Mouse (Mus musculus) embryonic stem cell, embryonic (primary cell): ENCODE measurements around the gene Mark1.

Experiments used
- CTCF ChIA-PET, 4 experiments: fragments of 300-600 bp in 2 of 4; fragments of 350-600 bp in 2 of 4; sonication (Branson Sonifier 250); formaldehyde crosslinking; loops; one replicate each; lab custom pipeline; 2022; ENCODE audit warnings: inconsistent platforms in 2 of 4; lab: Charles Lee
- POLR2A ChIA-PET, 4 experiments: fragments of 300-600 bp in 2 of 4; fragments of 350-600 bp in 2 of 4; sonication (Branson Sonifier 250); formaldehyde crosslinking; loops; one replicate each; lab custom pipeline; 2022; ENCODE audit warnings: antibody characterized with exemption in 4 of 4, inconsistent platforms in 1 of 4; lab: Charles Lee

Gene Mark1

DNA sequence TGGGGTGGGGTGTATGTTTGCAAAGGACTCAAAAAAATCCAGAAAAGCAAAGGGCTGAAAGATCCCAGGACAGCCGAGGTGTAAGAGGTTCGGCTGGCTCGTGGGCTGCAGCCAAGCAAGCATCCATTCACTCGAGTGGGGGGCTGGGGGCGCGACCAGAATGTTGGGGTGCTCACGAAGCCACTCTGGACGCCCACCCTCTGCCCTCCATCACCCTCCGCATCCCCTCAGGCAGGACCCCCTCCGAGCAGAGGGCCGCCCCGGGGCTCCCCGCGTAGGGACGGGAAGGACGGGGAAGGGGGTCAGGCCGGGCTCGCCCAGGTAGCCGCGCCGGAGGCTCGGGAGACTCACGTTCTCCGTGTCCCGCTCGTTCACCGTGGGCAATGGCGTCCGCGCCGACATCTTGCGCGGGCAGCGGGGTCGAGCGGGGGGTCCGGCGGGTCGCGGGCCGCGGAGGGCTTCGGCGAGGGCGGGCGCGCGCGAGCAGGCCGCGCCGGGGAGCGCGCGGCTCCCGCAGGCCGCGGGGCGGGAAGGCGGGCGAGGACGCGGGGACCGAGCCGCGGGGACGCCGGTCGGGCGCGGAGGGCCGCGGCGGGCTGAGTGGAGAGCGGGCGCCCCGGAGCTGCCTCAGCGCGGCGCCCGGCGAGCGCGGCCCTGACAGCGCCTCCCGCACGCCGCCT lies at the start of gene Mark1:
Gene Mark1 (minus strand): TSS at position 500 of the 680 bp plus-strand sequence.
- POLR2A ChIA-PET: interaction anchor here (0.6 to 1.5 kb wide), 8 partner anchors 10 to 120 kb away, joined by 3 to 6 read pairs (median 4); no protein-coding TSS in a partner anchor
- CTCF ChIA-PET: interaction anchor here in 1 of 4 experiments (0.6 kb wide), 1 partner anchor 722 kb away, joined by 4 read pairs; no protein-coding TSS in a partner anchor

DNA sequence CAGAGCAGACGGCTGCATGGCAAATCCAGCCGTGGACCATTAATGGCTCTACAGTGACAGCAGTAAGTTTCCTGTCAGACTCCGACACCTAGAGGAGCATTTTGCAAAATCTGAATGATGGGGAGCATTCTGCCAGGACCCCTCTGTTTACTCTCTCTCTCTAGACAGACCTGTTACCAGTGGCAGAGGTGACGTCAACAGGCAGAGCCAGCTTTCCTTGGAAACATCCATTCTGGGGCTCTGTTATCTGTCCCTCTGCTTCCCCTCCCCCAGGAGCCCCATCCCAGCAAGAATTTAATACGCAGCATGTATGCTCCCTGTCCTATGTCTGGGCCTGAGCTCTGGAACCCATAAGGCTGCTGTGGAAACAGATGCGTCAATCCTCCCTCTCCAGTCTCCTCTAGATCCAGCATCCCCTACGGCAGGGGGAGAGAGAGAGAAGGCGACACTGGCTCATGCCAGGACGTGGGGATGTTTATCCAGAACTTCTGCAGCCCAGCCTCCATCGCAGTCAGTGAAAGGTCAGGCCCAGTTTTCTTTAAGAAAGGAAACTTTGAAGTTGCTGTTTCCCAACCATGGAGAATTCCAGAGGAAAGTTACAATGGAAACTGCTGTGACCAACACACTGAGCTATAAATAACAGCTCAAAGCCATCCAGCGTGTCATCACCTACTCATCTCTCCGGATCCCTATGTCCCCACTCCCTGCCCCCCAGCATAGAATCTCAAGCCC lies 48.3 kb upstream of the Mark1 start:
- CTCF ChIA-PET: interaction anchor here in 1 of 4 experiments (0.7 kb wide), 1 partner anchor 1794 kb away, joined by 4 read pairs; no protein-coding TSS in a partner anchor

DNA sequence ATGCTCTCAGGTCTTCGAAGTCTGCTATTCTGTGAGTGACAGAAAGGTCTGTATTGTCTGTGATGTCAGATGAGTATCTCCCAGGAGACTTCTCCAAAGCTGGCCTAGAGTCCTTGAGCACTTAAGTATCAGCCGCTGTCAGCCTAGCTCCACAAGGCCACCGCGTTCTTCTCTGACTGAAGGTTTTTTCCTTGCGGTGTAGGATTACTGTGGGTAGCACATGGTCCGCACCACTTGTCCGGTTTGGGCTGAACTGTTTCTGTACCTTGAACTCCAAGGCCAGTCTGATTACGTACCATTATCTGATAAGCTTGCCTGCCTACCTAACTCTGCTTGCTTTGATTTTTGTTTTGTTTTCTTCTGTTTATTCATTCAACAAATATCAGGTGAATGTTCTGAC lies 47.1 kb upstream of the Mark1 start:
- CTCF ChIA-PET: no interaction called here
- POLR2A ChIA-PET: no interaction called here

More for the DNA sequence above, 48.3 kb upstream of the Mark1 start:
- POLR2A ChIA-PET: interaction anchor here in 2 of 4 experiments (0.8 to 1.4 kb wide), 4 partner anchors 10 to 57 kb away, joined by 3 read pairs; no protein-coding TSS in a partner anchor

DNA sequence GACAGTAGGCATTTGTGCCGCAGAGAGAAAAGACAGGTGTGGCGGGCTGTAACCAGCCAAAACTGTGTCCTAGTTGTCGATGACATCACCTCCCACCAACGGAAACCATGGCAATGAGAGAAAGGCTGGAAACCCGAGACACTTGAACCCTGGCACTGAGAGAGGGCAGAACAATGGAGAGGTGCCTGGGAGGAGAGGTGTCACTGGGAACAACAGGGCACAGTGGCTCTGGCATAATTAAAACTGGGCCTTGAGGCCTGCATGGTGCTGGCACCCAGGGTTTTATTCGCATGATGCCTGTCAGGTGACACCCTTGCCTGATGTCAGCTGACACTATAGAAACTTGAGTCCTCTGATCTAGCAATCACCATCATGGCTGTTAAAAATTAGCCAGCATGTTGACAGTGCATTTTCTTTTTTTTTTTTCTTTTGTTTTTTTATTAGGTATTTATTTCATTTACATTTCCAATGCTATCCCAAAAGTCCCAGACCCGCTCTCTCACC lies 38.9 kb upstream of the Mark1 start:
- ChIA-PET POLR2A (interaction anchor here in 3 of 4 experiments (0.6 to 1.3 kb wide), 3 partner anchors 10 to 66 kb away, joined by 3 to 9 read pairs (median 3); no protein-coding TSS in a partner anchor), CTCF (interaction anchor here in 1 of 4 experiments (0.6 kb wide), 1 partner anchor 61 kb away, joined by 4 read pairs; no protein-coding TSS in a partner anchor)

DNA sequence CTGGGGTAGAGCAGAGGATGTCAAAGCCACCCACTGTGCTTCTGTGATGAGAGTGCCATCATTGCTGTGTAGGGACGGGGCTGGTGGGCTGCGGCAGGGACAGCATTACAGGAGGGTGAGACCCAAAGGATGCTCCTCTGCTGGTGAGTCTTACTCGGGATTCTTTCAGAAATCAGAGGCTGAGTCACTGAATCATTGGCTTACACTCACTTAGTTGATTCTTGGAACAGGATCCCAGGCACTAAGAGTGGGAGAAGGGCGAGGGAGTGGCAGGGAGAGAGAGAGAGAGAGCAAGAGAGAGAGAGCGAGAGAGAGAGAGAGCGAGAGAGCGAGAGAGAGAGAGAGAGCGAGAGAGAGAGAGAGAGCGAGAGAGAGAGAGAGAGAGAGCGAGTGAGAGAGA lies 31.2 kb upstream of the Mark1 start:
- POLR2A ChIA-PET: no interaction called here
- CTCF ChIA-PET: no interaction called here

DNA sequence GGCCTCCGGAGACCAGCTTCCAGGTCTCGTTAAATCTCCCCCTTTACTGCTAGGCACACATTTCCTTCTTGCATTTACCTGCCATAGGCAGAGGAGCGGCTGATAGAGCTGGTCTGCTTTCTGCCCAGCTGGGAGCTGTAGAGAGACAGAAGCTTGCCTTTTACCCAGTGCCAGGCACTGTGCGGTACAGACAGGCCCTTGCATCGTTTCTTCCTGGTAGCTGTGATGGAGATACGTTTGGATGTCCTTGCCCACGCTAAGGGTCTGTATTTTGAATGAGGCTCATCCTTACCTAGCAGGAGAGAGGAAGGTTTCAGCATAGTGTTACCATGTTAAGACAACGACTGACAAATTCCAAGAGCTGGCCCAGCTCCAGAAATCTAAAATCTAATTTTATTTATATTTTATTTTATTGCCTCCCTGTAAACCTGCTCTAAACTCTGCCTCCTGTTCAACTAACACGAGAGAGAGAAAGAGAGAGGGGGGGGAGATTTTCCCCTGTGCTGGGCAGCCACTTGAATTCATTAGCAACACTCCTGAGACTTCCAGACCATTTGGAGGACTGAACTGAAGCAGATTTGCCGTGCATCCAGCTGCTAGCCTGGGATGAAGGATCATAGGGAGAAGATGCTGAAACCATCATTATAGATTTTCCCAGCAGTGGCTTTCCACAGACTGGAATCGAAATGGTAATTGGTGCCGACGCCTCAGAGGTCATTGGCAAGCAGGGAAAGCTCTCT lies 21.2 kb upstream of the Mark1 start:
- CTCF ChIA-PET: no interaction called here
- POLR2A ChIA-PET: interaction anchor here in 1 of 4 experiments (1.5 kb wide), 1 partner anchor 22 kb away, joined by 4 read pairs; no protein-coding TSS in a partner anchor

DNA sequence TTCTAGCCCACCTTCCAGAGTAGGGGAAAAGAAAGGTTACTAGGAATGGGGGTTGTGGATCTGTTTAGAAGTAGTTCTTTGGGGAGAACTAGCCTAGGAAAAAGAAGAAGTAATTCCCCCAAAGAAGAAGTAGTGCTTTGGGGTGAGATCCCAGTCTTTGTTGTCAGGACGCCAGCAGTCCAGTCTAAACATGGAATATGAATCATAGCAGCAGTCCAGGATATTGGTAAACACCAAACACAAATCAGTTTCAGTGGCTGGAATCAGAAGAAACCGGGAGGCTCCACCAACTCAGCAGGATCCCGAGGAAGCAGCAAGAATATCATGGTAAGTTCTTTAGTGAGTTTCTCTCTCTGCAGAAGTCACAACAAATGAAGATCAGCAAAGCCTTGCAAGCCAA lies 13.2 kb upstream of the Mark1 start:
- ChIA-PET POLR2A (no interaction called here), CTCF (no interaction called here)

DNA sequence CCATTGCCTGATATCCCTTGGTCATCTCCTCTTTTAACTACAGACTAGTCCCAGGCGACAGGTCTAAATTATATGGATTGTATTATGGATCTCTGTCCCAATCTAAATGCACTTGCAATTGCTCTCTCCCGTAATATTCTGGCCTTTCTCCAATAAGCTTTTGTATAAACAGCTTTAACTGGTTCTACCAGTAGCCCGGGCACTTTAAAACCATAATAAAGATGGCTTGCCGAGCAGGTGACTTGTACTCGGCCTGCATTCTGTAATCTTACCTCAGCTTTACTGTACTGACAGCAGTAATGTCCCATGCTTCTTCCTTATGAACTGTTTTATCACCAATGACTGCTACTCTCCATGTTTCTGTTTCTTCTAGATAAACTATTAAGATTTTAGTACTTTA lies 7.7 kb upstream of the Mark1 start:
- POLR2A ChIA-PET: no interaction called here
- CTCF ChIA-PET: interaction anchor here in 1 of 4 experiments (0.6 kb wide), 1 partner anchor 77 kb away, joined by 3 read pairs; no protein-coding TSS in a partner anchor

DNA sequence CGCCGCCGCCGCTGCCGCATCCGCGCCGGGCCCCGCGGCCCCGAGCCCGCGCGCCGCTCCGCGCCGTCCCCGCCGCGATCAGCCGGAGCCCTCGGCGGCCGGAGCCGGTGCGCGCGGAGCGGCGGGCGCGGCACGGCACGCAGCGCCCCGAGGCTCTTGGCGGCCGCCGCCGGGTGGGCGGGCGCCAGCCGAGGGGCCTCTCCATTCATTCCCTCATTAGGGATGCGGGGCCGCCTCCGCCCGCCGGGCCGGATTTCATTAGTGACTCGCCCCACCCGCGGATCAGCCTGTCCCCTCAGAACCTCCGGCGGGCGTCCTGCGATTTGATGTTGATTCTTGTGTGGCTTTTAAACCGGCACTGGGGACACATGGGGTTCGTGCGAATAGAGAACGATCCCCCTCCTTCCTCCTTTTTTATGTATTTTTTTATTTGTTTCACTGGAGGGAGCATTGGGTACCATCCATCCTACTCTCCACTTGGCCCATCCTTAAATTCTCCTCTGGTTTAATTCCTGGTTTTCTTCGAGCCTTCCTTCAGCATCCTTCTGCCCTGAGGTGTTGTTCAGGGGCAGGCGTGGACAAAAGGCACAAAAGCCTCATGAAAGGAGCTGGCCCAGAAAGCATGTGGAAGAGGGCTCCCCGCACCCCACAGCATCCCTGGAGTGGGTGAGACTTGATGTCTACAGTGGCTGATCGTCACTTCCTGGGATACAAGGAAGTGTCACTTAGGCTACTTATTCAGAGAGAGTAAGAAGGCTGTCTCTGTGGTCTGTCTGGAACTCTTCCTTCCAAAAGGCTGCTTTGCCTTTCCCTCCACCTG lies 620 bp upstream of the Mark1 start:
- CTCF ChIA-PET: no interaction called here
- POLR2A ChIA-PET: interaction anchor here in 1 of 4 experiments (1.1 kb wide), 1 partner anchor 210 kb away, joined by 3 read pairs; no protein-coding TSS in a partner anchor

DNA sequence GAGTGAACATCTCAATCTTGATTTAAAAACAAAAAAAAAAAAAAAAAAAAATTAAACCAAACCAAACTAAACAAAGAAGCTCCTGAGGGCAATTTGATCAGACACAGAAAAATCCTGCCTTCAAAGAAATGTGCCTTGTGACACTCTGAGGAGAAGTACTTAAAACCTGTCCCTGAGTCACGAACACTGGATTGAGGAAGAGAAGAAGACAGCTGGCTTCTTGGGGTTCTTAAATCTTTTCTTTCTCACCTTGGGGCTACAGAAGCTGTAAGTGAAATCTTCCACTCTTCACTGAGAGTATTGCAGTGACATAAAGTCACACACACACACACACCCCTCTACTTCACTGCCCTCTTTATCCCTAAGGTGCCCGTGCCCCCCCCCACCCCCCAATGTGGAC lies 739 bp downstream of the Mark1 start:
- CTCF ChIA-PET: interaction anchor here in 3 of 4 experiments (0.5 to 0.6 kb wide), 3 partner anchors 122 to 723 kb away, joined by 3 to 4 read pairs (median 4); no protein-coding TSS in a partner anchor

DNA sequence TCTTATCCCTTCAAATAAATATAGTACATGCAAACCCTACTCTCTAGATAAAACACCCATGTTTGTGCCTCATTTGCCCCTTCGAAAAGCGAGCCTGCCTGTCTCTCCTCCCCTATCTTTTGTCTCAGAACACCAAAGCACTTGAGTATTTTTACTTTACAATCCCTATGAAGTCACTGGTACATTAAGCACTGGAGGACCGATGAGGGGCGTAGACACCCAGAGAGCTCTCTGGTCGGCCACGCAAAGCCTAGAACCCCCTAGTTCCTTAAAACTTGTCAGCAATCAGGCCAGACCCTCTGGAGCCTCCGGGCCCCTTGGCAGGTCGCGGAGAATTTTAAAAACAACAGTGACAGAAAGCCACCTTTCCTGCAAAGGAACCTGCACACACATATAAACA lies 1.2 kb downstream of the Mark1 start:
- CTCF ChIA-PET: interaction anchor here in 3 of 4 experiments (0.5 to 0.6 kb wide), 3 partner anchors 123 to 723 kb away, joined by 3 to 4 read pairs (median 4); no protein-coding TSS in a partner anchor
- POLR2A ChIA-PET: interaction anchor here in 2 of 4 experiments (0.7 to 1.8 kb wide), 8 partner anchors 11 to 206 kb away, joined by 3 to 6 read pairs (median 4); partner anchors contain the start of gene Rab3gap2 (in 1 of the 2)

More for the DNA sequence above, 739 bp downstream of the Mark1 start:
- POLR2A ChIA-PET: interaction anchor here (0.6 to 1.5 kb wide), 9 partner anchors 10 to 205 kb away, joined by 3 to 6 read pairs (median 3); partner anchors contain the start of gene Rab3gap2 (in 1 of the 4)

DNA sequence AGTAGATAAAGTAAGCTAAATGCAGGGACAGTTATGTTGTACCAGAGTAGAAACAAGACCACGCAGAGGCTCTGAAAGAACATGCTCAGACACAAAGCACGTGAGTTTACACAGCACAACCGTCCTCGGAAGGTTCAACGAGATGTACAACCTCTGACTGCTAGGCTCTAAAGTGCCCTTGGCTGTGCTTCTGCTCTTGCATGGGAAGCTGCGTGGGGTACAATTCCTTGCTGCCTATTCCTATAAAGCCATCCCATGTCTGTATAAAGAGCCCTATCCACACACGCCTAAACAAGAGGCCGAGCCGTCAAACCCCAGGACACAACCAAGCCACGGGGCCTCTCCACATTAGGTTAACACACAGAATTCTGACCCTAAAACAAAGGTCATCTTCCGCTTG lies 1.9 kb downstream of the Mark1 start:
- CTCF ChIA-PET: no interaction called here
- POLR2A ChIA-PET: interaction anchor here in 1 of 4 experiments (1.8 kb wide), 1 partner anchor 25 kb away, joined by 5 read pairs; no protein-coding TSS in a partner anchor

DNA sequence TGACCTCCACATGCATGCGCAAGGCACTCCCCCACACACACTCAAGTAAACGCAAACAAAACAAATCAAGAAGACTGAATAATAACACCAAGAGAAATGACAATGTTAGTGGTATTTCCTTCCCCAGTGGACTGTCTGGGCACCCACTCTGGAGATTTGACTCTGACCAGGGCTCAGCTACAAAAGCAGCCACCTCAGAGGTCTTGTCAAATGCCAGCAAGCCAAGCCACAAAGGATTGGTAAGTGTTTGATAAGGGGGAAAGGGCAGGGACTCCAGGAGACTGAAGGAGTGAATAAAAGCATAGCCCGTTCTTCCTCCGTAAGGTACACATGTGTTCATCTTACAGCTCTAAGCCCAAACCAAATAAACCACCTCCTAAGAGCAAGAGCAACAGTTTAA lies 4.0 kb downstream of the Mark1 start:
- ChIA-PET CTCF (no interaction called here), POLR2A (interaction anchor here in 2 of 4 experiments (1.0 to 1.9 kb wide), 3 partner anchors 8 to 27 kb away, joined by 4 to 7 read pairs (median 4); no protein-coding TSS in a partner anchor)

DNA sequence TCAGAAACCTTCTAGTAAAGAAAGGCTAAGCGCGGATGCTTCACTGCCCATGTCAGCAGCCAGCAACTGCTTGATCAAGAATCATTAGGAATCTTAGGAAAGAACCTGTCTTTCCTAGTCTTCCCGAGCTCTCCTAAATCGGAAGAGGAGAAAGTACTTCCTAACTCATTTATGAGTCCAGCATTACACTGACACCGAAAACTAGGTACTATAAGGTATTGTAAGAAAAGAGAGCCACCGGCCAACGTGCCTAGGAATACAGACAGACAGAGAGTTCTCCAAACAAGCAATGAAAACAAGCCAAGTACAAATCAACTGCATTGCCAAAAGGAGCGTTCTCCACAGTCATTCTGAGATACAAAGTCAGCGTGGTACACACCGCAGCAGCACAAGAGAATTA lies 8.2 kb downstream of the Mark1 start:
- ChIA-PET CTCF (no interaction called here), POLR2A (no interaction called here)

DNA sequence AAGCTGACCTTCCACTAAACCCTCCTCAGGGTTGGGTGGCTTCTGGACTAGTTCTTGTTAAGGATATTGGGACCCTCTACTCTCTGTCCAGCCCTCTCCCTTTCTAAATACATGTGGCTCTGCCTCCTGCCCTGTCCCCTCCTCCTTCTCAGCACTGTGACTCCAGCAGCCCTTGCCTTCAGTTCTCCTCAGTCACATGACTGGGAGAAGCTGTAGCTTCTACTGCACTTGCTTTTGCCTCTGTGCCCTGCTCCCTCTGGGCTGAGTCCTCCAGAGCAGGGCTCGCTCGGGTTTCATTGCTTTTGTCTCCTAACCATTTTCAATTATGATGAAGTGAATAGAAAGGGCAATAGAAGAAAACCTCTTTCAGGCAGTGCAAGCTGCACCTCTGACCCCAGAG lies 12.6 kb downstream of the Mark1 start:
- ChIA-PET CTCF (interaction anchor here in 1 of 4 experiments (1.0 to 1.3 kb wide), 2 partner anchors 162 to 199 kb away, joined by 3 read pairs; no protein-coding TSS in a partner anchor), POLR2A (interaction anchor here in 3 of 4 experiments (0.7 to 2.1 kb wide), 15 partner anchors 8 to 952 kb away, joined by 3 to 13 read pairs (median 4); partner anchors contain the start of gene Rab3gap2 (in 1 of the 3))

DNA sequence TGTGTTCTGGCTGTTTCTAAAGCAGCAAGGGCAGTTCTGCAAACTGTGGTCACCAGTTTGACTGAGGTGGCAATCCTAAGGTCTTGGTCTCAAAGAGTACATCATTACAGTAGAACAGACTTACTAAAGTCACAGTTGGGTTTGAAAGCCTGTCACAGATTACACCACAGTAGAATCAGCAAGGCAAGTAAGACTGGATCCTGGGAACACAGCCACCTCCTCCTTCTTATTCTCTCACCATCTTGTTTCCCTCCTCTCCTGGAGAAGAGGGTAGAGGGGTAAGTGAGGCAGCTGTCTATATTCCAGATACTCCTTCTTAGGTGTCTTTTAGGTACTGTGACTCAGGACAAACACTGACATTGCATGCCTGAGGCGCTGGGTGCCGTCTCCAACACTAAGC lies 14.6 kb downstream of the Mark1 start:
- POLR2A ChIA-PET: interaction anchor here in 1 of 4 experiments (1.1 kb wide), 1 partner anchor 12 kb away, joined by 3 read pairs; no protein-coding TSS in a partner anchor
- CTCF ChIA-PET: no interaction called here

DNA sequence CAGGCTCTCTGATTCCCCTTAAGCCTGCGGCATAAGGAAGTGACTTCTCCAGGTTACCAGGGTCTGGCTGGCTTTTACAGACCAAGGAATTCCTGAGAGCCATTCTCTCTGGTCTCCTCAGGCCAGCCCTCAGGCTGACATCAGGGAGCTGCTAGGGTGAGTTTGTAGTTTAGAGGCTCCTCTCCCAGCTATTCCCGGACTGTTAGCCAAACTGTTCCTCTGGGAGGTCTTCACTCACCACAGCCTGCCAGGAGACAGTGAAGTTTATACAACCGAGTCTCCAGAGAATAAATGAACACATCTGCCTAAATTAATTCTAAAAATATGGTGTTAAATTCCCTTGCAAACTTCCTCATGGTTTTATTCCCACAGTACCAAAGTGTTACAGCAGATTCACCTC lies 15.6 kb downstream of the Mark1 start:
- ChIA-PET POLR2A (interaction anchor here in 1 of 4 experiments (1.1 to 1.2 kb wide), 2 partner anchors 9 to 11 kb away, joined by 3 to 4 read pairs; no protein-coding TSS in a partner anchor), CTCF (interaction anchor here in 1 of 4 experiments (0.7 to 0.8 kb wide), 2 partner anchors 9 to 12 kb away, joined by 3 read pairs; no protein-coding TSS in a partner anchor)
